Mouse (Mus musculus) bone marrow, adult 2 months (tissue): ENCODE data around the gene Tpsb2. TPM values are rescaled to one million over a fixed set of nuclear protein-coding genes. Genes with fewer than 3 reads are reported as not detected.

Source experiments
- H3K27ac ChIP-seq: fragments of 200-500 bp; 2 replicates; pipeline ENCODE4 v1.5.1; 2012; ENCODE audit warnings: low read depth, mild to moderate bottlenecking, control low read depth, inconsistent platforms, low read length; ENCODE audit not compliant: control insufficient read depth, poor library complexity, insufficient read depth
- H3K4me1 ChIP-seq: fragments of 200-500 bp; 2 replicates; pipeline ENCODE4 v1.6.1; 2011; ENCODE audit warnings: low read length; ENCODE audit not compliant: control insufficient read depth, insufficient read depth
- H3K4me3 ChIP-seq: fragments of 200-500 bp; replicated peaks from 2 replicates; pipeline ENCODE3; 2011; ENCODE audit warnings: mild to moderate bottlenecking, low read depth, low read length, control low read depth; ENCODE audit not compliant: control insufficient read depth
- CTCF ChIP-seq: fragments of 200-500 bp; IDR thresholded peaks from 2 replicates; pipeline ENCODE4 v1.5.1; 2011; ENCODE audit warnings: low read length, control low read depth; ENCODE audit not compliant: control insufficient read depth, insufficient read depth
- POLR2A ChIP-seq: fragments of 200-500 bp; IDR thresholded peaks from 2 replicates; pipeline ENCODE4 v1.6.1; 2011; ENCODE audit warnings: low read depth, mild to moderate bottlenecking, control low read depth, low read length, borderline replicate concordance; ENCODE audit not compliant: control insufficient read depth
- WGBS: fragments of 180-500 bp; shearing (Covaris S2); methylation state at CpG from one replicate; pipeline ENCODE4 v1.1.7; 2018; 5-methylcytosine and 5-hydroxymethylcytosine counted together
- polyA plus RNA-seq: library from polyadenylated mRNA; stranded (reverse); fragments of >200 nt; gene quantifications from 2 replicates; pipeline ENCODE4 v1.2.4, GENCODE M21; 2011; ENCODE audit warnings: low replicate concordance; ENCODE audit not compliant: missing spikeins, insufficient read depth, insufficient read length

Gene Tpsb2
- polyA plus RNA-seq, 1 experiment = not detected

DNA sequence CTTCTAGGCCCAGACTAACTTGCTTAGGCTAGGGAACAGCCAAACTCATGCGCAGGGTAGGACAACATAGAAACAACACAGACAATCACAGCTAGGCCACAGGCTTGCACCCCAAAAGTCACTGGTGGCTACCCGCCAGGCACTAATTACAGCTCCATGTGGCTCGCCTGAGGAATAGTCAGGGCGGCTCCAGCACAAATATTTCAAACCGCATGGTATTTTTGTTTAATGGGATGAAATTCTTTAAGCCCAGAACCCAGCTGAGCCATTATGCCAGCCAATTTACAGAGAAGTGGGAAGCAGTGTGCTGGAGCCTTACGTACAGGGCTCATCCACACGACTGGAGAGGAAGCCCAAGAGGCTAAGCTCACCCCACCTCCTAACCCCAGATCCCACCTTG is 43.5 kb downstream of the Tpsb2 start:
- Histone ChIP-seq H3K27ac (no peak overlapping the region), H3K4me3 (no peak overlapping the region), H3K4me1 (no peaks in the 10 kb centered on the region)
- WGBS = 76% methylated on average over 7 of the region's 7 CpGs
- TF ChIP-seq CTCF (no peak), POLR2A (no peak)

DNA sequence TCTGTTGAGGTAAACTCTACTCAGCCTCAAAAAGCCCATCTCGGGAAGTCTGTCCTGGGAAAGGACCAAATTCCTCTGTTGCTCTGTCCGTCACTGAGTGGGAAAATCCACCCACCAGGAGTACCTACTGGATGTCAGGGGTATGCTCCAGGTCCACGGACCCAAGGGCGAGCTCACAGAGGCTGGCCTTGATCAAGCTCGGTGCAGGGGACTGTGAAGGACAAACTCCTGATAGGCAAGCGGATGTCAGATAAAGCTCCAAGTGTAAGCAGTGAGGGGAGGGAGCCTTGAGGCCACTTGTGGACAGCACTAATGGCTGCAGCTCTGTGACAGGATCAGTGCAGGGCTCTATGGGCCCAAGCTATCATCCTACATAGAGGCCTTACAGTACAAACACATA is 44.1 kb downstream of the Tpsb2 start:
- WGBS = 76% methylated on average over 6 of the region's 6 CpGs
- H3K27ac ChIP-seq = no peak overlapping the region
- H3K4me1 ChIP-seq = no peaks in the 10 kb centered on the region
- no peak for TF ChIP-seq POLR2A
- TF ChIP-seq CTCF = no peak
- no peak overlapping the region for H3K4me3 ChIP-seq

DNA sequence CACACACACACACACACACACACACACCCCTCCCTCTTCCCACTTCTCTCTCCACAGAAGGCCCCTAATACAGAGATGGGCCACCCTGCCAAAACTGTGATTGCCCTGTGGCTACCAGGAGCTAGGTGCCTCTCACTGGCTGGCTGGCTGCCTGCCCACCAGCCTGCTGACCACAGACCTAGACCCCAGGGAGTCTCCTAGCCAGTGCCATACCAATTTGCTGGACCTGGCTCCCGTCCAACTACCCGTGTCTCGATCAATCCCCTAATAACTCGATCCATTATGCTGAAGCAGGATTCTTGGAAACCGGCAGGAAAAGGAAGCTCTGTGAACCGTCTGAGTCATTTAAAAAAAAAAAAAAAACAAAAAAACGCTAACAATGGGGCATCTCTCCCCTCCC is 44.7 kb downstream of the Tpsb2 start:
- WGBS = 4% methylated on average over 7 of the region's 7 CpGs
- Histone ChIP-seq H3K4me1 (no peaks in the 10 kb centered on the region), H3K27ac (no peak overlapping the region), H3K4me3 (no peak overlapping the region)
- no peak for TF ChIP-seq POLR2A
- TF ChIP-seq CTCF = no peak

DNA sequence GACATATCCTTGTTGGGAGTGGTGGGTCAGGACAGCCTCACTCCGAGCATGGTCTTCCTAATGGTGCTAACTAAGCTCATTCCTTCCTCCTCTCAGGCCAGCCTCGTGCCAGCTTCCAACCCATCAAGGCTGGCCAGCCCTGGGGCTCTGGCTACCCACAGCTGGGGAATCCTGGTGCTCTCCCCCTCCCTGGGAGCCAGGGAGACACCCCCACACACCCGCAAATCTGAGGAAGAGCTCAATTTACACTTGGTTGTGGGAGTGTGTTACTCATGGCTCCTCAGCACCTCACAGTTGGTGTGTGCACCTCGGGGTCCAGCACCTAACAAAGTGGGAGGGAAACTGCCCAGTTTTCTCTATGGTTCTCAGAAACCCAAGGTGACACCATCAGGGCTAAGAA is 45.1 kb downstream of the Tpsb2 start:
- 44% methylated on average over 4 of the region's 4 CpGs for WGBS
- no peaks in the 10 kb centered on the region for H3K4me1 ChIP-seq
- TF ChIP-seq CTCF (no peak), POLR2A (no peak)
- H3K4me3 ChIP-seq = no peak overlapping the region
- H3K27ac ChIP-seq = no peak overlapping the region

DNA sequence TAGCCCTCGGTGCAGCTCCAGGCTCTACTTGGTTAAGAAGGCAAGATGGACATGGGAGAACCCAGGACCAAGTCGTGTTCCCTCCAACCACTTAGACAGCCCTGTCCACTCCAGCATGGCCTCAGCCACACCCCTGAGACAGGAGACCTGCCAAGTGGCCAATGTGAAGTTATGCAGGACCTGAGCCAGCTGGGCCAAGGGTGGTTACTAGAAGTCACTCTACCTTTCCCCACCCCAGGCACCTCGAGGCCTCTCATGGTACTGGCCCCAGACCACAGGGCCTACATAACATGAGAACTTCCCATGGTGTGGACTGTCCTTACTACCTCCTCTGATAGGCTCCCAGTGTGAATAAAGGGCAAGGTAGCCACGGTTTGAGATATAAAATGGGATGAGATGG is 48.1 kb downstream of the Tpsb2 start:
- no peaks in the 10 kb centered on the region for H3K4me1 ChIP-seq
- no peak overlapping the region for H3K27ac ChIP-seq
- no peak overlapping the region for H3K4me3 ChIP-seq
- TF ChIP-seq POLR2A (no peak), CTCF (no peak)
- 61% methylated on average over 4 of the region's 4 CpGs for WGBS

DNA sequence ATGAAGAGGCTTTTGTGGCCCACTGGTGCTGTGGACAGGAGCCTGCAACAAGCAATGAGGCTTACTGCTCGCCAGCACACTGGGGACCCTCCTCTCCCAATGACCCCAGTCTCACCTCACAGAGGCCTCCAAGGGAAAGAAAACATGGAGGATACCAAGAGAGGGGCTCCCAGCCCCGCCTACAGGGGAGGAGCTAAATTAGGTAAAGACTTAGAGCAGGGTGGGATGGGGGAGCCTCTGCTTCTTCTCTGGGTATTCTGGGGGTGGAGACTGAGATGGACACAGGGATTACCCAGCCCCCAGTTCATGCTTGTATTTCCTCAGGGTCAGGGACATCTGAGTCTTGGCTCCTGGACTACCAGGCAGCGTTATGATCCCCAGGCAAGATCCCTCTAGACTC is 48.8 kb downstream of the Tpsb2 start:
- Histone ChIP-seq H3K4me1 (no peaks in the 10 kb centered on the region), H3K27ac (no peak overlapping the region), H3K4me3 (no peak overlapping the region)
- 54% methylated on average over 3 of the region's 3 CpGs for WGBS
- no peak for TF ChIP-seq CTCF
- no peak for TF ChIP-seq POLR2A

DNA sequence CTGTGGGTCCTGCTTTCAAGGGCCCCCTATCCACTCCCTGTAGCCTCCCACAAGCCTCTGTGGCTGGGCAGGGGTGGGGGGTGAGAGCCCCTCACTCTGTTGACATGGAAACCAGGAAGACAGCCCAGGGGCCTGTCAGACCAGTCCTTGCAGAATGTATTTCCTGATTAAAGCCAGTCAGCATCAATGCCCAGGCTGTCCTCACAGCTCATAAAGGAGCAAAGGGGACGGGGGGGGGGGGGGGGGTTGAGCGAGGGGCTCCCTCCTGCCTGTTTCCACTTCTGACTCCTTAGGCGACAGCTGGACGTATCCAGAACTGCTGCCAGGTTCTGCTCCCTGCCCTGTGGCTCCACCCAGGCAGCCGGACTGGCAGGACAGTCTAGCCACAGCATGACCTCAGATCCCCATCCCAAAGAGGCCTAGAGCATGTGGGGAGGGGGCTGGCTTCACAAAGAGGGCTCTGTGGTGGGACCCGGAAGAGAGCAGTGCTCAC is 49.4 kb downstream of the Tpsb2 start:
- no peaks in the 10 kb centered on the region for H3K4me1 ChIP-seq
- H3K4me3 ChIP-seq = no peak overlapping the region
- TF ChIP-seq POLR2A = no peak
- TF ChIP-seq CTCF = no peak
- WGBS = 46% methylated on average over 6 of the region's 6 CpGs
- H3K27ac ChIP-seq = no peak overlapping the region

DNA sequence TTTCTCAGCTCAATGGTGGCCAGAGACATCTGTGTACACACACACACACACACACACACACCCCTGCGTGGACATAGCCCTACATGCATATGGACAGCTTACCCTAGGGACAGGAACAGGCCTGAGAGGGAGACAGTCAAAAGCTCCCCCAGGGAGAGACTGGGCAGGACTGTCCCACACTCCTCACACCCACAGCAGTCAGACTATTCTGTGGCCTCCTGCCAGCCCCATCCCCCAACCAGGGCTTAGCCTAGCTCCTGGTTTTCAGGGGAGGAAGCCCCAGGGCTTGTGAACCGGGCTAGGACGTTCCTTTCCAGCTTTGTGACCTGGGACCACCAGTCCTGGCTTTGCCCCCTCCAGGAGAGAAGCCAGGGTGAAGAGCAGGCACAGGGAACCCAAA is 50.1 kb downstream of the Tpsb2 start:
- 47% methylated on average over 3 of the region's 3 CpGs for WGBS
- no peak overlapping the region for H3K27ac ChIP-seq
- TF ChIP-seq POLR2A (no peak), CTCF (no peak)
- H3K4me3 ChIP-seq = no peak overlapping the region
- H3K4me1 ChIP-seq = no peaks in the 10 kb centered on the region

DNA sequence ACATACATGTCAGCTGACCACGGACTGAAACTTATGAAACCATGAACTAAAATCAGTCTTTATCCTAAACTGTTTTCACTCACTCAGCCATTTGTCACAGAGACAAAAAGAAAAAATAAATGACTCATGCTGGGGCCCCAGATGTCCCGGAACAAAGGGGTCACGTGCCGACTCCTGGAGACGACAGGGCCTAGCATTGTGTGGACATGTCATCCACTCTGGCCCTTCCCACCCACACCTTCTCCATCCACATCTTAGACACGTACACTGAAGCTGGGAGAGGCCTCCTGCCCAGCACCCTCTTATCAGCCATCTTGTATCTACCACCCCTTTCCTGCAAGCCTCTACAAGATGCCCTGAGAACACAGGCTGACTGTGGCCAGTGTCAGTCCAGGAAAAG is 51.9 kb downstream of the Tpsb2 start:
- no peak overlapping the region for H3K27ac ChIP-seq
- no peak for TF ChIP-seq POLR2A
- no peak for TF ChIP-seq CTCF
- 69% methylated on average over 6 of the region's 6 CpGs for WGBS
- H3K4me1 ChIP-seq = no peaks in the 10 kb centered on the region
- no peak overlapping the region for H3K4me3 ChIP-seq

Other genes with a start within 250 kb of the Tpsb2 start
- gene Ptx4, start 245.5 kb upstream of the Tpsb2 start, polyA plus RNA-seq = 1.4 TPM in 1 of 2 replicates, not detected in the other
- 17.0 and 21.9 TPM in 2 replicates for gene Clcn7, start 232.9 kb upstream of the Tpsb2 start, polyA plus RNA-seq
- not detected in 2 replicates for gene Ccdc154, start 203.8 kb upstream of the Tpsb2 start, polyA plus RNA-seq
- not detected in 2 replicates for gene Gm38655, start 190.8 kb upstream of the Tpsb2 start, polyA plus RNA-seq
- gene BC003965, start 181.8 kb upstream of the Tpsb2 start, polyA plus RNA-seq = 13.1 and 19.4 TPM in 2 replicates
- gene Unkl, start 177.9 kb upstream of the Tpsb2 start, polyA plus RNA-seq = 9.5 and 29.1 TPM in 2 replicates
- 10.8 and 21.7 TPM in 2 replicates for gene Gnptg, start 126.2 kb upstream of the Tpsb2 start, polyA plus RNA-seq
- gene Tsr3, start 126.1 kb upstream of the Tpsb2 start, polyA plus RNA-seq = 24.4 and 37.1 TPM in 2 replicates
- 4.7 and 14.3 TPM in 2 replicates for gene Baiap3, start 109.9 kb upstream of the Tpsb2 start, polyA plus RNA-seq
- gene Ube2i, start 91.7 kb upstream of the Tpsb2 start, polyA plus RNA-seq = 141 and 187 TPM in 2 replicates
- 11.0 and 35.0 TPM in 2 replicates for gene Prss34, start 67.9 kb upstream of the Tpsb2 start, polyA plus RNA-seq
- gene Prss28, start 57.7 kb upstream of the Tpsb2 start, polyA plus RNA-seq = 1.7 TPM in 1 of 2 replicates, not detected in the other
- not detected in 2 replicates for gene Prss29, start 47.7 kb upstream of the Tpsb2 start, polyA plus RNA-seq
- gene Tpsab1, start 20.7 kb upstream of the Tpsb2 start, polyA plus RNA-seq = not detected in 2 replicates
- not detected in 2 replicates for gene Tpsg1, start 3.0 kb downstream of the Tpsb2 start, polyA plus RNA-seq
- 2.0 and 5.2 TPM in 2 replicates for gene Cacna1h, start 67.5 kb downstream of the Tpsb2 start, polyA plus RNA-seq
- gene Tekt4, start 88.3 kb downstream of the Tpsb2 start, polyA plus RNA-seq = not detected in 2 replicates
- gene Sstr5, start 131.0 kb downstream of the Tpsb2 start, polyA plus RNA-seq = not detected in 2 replicates
- gene Sox8, start 204.4 kb downstream of the Tpsb2 start, polyA plus RNA-seq = 1.2 TPM in 2 replicates
- 5.3 and 18.8 TPM in 2 replicates for gene Lmf1, start 212.8 kb downstream of the Tpsb2 start, polyA plus RNA-seq